Mouse (Mus musculus) embryonic fibroblast, embryonic 13.5 days (primary cell): Measurements from ENCODE around the gene Ccdc181.

Experiments
- CTCF ChIP-seq: IDR thresholded peaks from 2 replicates; pipeline ENCODE4 v1.5.1; 2011; ENCODE audit warnings: mild to moderate bottlenecking, control low read depth, low read length, moderate library complexity, borderline replicate concordance; ENCODE audit not compliant: insufficient read depth
- POLR2A ChIP-seq: IDR thresholded peaks from 2 replicates; pipeline ENCODE4 v1.6.1; 2011; ENCODE audit warnings: low read depth, mild to moderate bottlenecking, control low read depth, low read length, moderate library complexity

DNA sequence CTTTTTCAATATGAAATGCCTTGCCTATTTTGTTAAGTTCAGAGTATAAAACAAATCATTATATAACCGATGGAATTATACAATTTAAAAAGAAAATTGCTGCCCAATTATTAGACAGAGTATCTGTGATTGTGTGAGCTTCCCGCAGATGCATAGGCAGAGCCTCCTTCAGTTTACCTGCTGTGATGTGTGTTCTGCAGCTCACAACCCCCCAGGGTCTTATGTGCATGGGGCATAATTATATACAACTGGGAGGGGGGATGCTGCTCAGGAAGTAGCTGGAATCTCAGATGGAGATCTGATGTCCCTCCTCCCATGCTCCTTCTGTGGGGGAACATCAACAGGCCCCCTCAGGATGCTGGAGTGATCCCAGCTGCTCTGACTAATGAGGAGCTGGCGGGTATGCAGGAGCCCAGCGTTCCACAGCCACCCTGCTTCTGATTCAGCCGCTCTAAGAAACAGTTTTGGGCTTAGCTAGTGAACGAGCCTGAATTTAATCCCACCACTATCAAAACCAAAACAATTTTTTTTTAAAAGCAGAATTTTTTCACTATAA lies 51.3 kb downstream of the Ccdc181 start:
- TF ChIP-seq CTCF: no peak
- no peak for TF ChIP-seq POLR2A
